Mouse (Mus musculus) E14TG2a.4 (cell line): ENCODE results near the gene Tmem41a.

Source experiments
- CTCF ChIP-seq: conservative IDR thresholded peaks from 2 replicates; pipeline ENCODE4 v1.5.1; 2014; ENCODE audit warnings: low read length
- NANOG ChIP-seq: IDR thresholded peaks from 2 replicates; pipeline ENCODE4 v1.6.1; 2014; ENCODE audit warnings: borderline replicate concordance, low read length, mixed read lengths
- POU5F1 ChIP-seq: IDR thresholded peaks from 2 replicates; pipeline ENCODE4 v1.6.1; 2014; ENCODE audit warnings: low read length, borderline replicate concordance

- TF ChIP-seq CTCF (no peak), NANOG (no peak), POU5F1 (no peak)
Observed at GRCm38 (mm10) chr16:21971446-21971845, 24.1 kb upstream of the Tmem41a start.
